Mouse (Mus musculus): ENCODE measurements around the gene Rnf207. TPM values are rescaled to one million over a fixed set of nuclear protein-coding genes. Genes with fewer than 3 reads are reported as not detected.

Gene Rnf207
- polyA plus RNA-seq, 1 experiment from 2014 or later = 8.4 TPM

GRCm38 (mm10) chr4:152302012-152302411 is 16.8 kb downstream of the Rnf207 start:
- no peak for ATAC-seq (ENCODE audit: low read depth)
- no peak overlapping the region for H3K4me2 ChIP-seq (ENCODE audit: low read depth, low read length)
- no peak overlapping the region for H3K4me3 ChIP-seq (ENCODE audit: low read depth, low read length)
- H3K9ac ChIP-seq (replicated peaks; ENCODE audit: low read depth, low read length) = no peak overlapping the region
- no peaks in the 10 kb centered on the region for H3K27me3 ChIP-seq (ENCODE audit: control insufficient read depth, insufficient read depth, low read length)
- H3K36me3 ChIP-seq (ENCODE audit: control insufficient read depth, insufficient read depth, low read length) = peaks cover 26% of the 10 kb centered on the region
- peaks cover 15% of the 10 kb centered on the region for H3K4me1 ChIP-seq (ENCODE audit: control insufficient read depth, insufficient read depth, low read length)
- no peak overlapping the region for H3K27ac ChIP-seq (ENCODE audit: low read depth, low read length)
- no peaks in the 10 kb centered on the region for H3K9me3 ChIP-seq (ENCODE audit: control insufficient read depth, low read length)
- WGBS = 77% methylated on average over 11 of the region's 11 CpGs

- ATAC-seq (ENCODE audit: low read depth) = no peak
- Histone ChIP-seq H3K27ac (ENCODE audit: low read depth, low read length) (no peak overlapping the region), H3K4me3 (ENCODE audit: low read depth, low read length) (no peak overlapping the region), H3K27me3 (ENCODE audit: control insufficient read depth, insufficient read depth, low read length) (peaks cover 6% of the 10 kb centered on the region), H3K4me1 (ENCODE audit: control insufficient read depth, insufficient read depth, low read length) (peaks cover 11% of the 10 kb centered on the region), H3K9ac (replicated peaks; ENCODE audit: low read depth, low read length) (no peak overlapping the region), H3K36me3 (ENCODE audit: control insufficient read depth, insufficient read depth, low read length) (peaks cover 26% of the 10 kb centered on the region), H3K4me2 (ENCODE audit: low read depth, low read length) (no peak overlapping the region), H3K9me3 (ENCODE audit: control insufficient read depth, low read length) (no peaks in the 10 kb centered on the region)
- 80% methylated on average over 8 of the region's 8 CpGs for WGBS
Measured at GRCm38 (mm10) chr4:152300375-152300774, 18.4 kb downstream of the Rnf207 start.

- Histone ChIP-seq H3K4me2 (ENCODE audit: low read depth, low read length) (no peak overlapping the region), H3K9me3 (ENCODE audit: control insufficient read depth, low read length) (no peaks in the 10 kb centered on the region), H3K9ac (replicated peaks; ENCODE audit: low read depth, low read length) (no peak overlapping the region), H3K4me3 (ENCODE audit: low read depth, low read length) (no peak overlapping the region), H3K27ac (ENCODE audit: low read depth, low read length) (no peak overlapping the region), H3K36me3 (ENCODE audit: control insufficient read depth, insufficient read depth, low read length) (peaks cover 22% of the 10 kb centered on the region), H3K4me1 (ENCODE audit: control insufficient read depth, insufficient read depth, low read length) (peaks cover 11% of the 10 kb centered on the region), H3K27me3 (ENCODE audit: control insufficient read depth, insufficient read depth, low read length) (peaks cover 10% of the 10 kb centered on the region)
- ATAC-seq (ENCODE audit: low read depth) = no peak
- WGBS = 83% methylated on average over 14 of the region's 14 CpGs
Measured at GRCm38 (mm10) chr4:152298836-152299235, 20.0 kb downstream of the Rnf207 start.

GRCm38 (mm10) chr4:152296874-152297861 is 21.6 kb downstream of the Rnf207 start, which contains the start of gene Icmt:
TSS of gene Icmt (plus strand) at chr4:152297227.
- Histone ChIP-seq H3K4me1 (ENCODE audit: control insufficient read depth, insufficient read depth, low read length) (peaks cover 11% of the 10 kb centered on the region), H3K27ac (ENCODE audit: low read depth, low read length) (peak within 1 kb of the TSS; percentile 36; the same call in 1 of the 2 replicates), H3K9ac (replicated peaks; ENCODE audit: low read depth, low read length) (peak within 1 kb of the TSS; percentile 91), H3K27me3 (ENCODE audit: control insufficient read depth, insufficient read depth, low read length) (peaks cover 14% of the 10 kb centered on the region), H3K4me2 (ENCODE audit: low read depth, low read length) (peak within 1 kb of the TSS; percentile 91), H3K36me3 (ENCODE audit: control insufficient read depth, insufficient read depth, low read length) (peaks cover 8% of the 10 kb centered on the region; the same call in 1 of the 2 replicates), H3K9me3 (ENCODE audit: control insufficient read depth, low read length) (no peaks in the 10 kb centered on the region), H3K4me3 (ENCODE audit: low read depth, low read length) (peak within 1 kb of the TSS; percentile 80)
- under 1% methylated on average over 117 of the region's 119 CpGs for WGBS
- ATAC-seq (ENCODE audit: low read depth) = peak; percentile 94

- Histone ChIP-seq H3K27ac (ENCODE audit: low read depth, low read length) (no peak overlapping the region), H3K9ac (replicated peaks; ENCODE audit: low read depth, low read length) (no peak overlapping the region), H3K9me3 (ENCODE audit: control insufficient read depth, low read length) (no peaks in the 10 kb centered on the region), H3K4me1 (ENCODE audit: control insufficient read depth, insufficient read depth, low read length) (peaks cover 11% of the 10 kb centered on the region), H3K4me2 (ENCODE audit: low read depth, low read length) (peak overlapping the region; percentile 67), H3K36me3 (ENCODE audit: control insufficient read depth, insufficient read depth, low read length) (peaks cover 5% of the 10 kb centered on the region; the same call in 1 of the 2 replicates), H3K27me3 (ENCODE audit: control insufficient read depth, insufficient read depth, low read length) (peaks cover 17% of the 10 kb centered on the region), H3K4me3 (ENCODE audit: low read depth, low read length) (peak overlapping the region; percentile 80)
- WGBS = 16% methylated on average over 8 of the region's 8 CpGs
- ATAC-seq (ENCODE audit: low read depth) = no peak
Measured at GRCm38 (mm10) chr4:152296371-152296770, 22.4 kb downstream of the Rnf207 start.

GRCm38 (mm10) chr4:152295916-152296315 is 22.9 kb downstream of the Rnf207 start:
- 50% methylated on average over 4 of the region's 4 CpGs for WGBS
- Histone ChIP-seq H3K9me3 (ENCODE audit: control insufficient read depth, low read length) (no peaks in the 10 kb centered on the region), H3K36me3 (ENCODE audit: control insufficient read depth, insufficient read depth, low read length) (peaks cover under 1% of the 10 kb centered on the region; the same call in 1 of the 2 replicates), H3K27ac (ENCODE audit: low read depth, low read length) (no peak overlapping the region), H3K27me3 (ENCODE audit: control insufficient read depth, insufficient read depth, low read length) (peaks cover 21% of the 10 kb centered on the region), H3K4me2 (ENCODE audit: low read depth, low read length) (no peak overlapping the region), H3K9ac (replicated peaks; ENCODE audit: low read depth, low read length) (no peak overlapping the region), H3K4me3 (ENCODE audit: low read depth, low read length) (no peak overlapping the region), H3K4me1 (ENCODE audit: control insufficient read depth, insufficient read depth, low read length) (peaks cover 12% of the 10 kb centered on the region)
- no peak for ATAC-seq (ENCODE audit: low read depth)

GRCm38 (mm10) chr4:152294188-152294929 is 24.4 kb downstream of the Rnf207 start:
- Histone ChIP-seq H3K27me3 (ENCODE audit: control insufficient read depth, insufficient read depth, low read length) (peaks cover 29% of the 10 kb centered on the region), H3K36me3 (ENCODE audit: control insufficient read depth, insufficient read depth, low read length) (no peaks in the 10 kb centered on the region), H3K4me1 (ENCODE audit: control insufficient read depth, insufficient read depth, low read length) (peaks cover 25% of the 10 kb centered on the region), H3K4me3 (ENCODE audit: low read depth, low read length) (no peak overlapping the region), H3K9me3 (ENCODE audit: control insufficient read depth, low read length) (no peaks in the 10 kb centered on the region), H3K9ac (replicated peaks; ENCODE audit: low read depth, low read length) (no peak overlapping the region), H3K27ac (ENCODE audit: low read depth, low read length) (no peak overlapping the region), H3K4me2 (ENCODE audit: low read depth, low read length) (no peak overlapping the region)
- ATAC-seq (ENCODE audit: low read depth) = no peak
- WGBS = 49% methylated on average over 10 of the region's 10 CpGs

- 0 out of 2 replicates have a peak, but pooled peaks have one; percentile 10 for ATAC-seq (ENCODE audit: low read depth)
- H3K4me1 ChIP-seq (ENCODE audit: control insufficient read depth, insufficient read depth, low read length) = peaks cover 15% of the 10 kb centered on the region
- no peak overlapping the region for H3K4me3 ChIP-seq (ENCODE audit: low read depth, low read length)
- no peak overlapping the region for H3K4me2 ChIP-seq (ENCODE audit: low read depth, low read length)
- H3K9me3 ChIP-seq (ENCODE audit: control insufficient read depth, low read length) = no peaks in the 10 kb centered on the region
- WGBS = 4% methylated on average over 12 of the region's 12 CpGs
- no peaks in the 10 kb centered on the region for H3K36me3 ChIP-seq (ENCODE audit: control insufficient read depth, insufficient read depth, low read length)
- H3K27ac ChIP-seq (ENCODE audit: low read depth, low read length) = 0 out of 2 replicates have a peak overlapping the region, but pooled peaks have one; percentile 7
- H3K9ac ChIP-seq (replicated peaks; ENCODE audit: low read depth, low read length) = no peak overlapping the region
- H3K27me3 ChIP-seq (ENCODE audit: control insufficient read depth, insufficient read depth, low read length) = peaks cover 40% of the 10 kb centered on the region
Measured at GRCm38 (mm10) chr4:152292102-152292765, 26.6 kb downstream of the Rnf207 start.

All from neural tube, embryonic 14.5 days (tissue).